Mouse (Mus musculus) hindbrain, postnatal 0 days (tissue): ENCODE data around the gene Slc44a1. TPM values are rescaled to one million over a fixed set of nuclear protein-coding genes. Genes with fewer than 3 reads are reported as not detected.

Experiments
- ATAC-seq: fragments of 200-750 bp; cut with Nextera tagmentation; 2 replicates; pipeline ENCODE4 v1.8.0; 2017; ENCODE audit warnings: mild to moderate bottlenecking, moderate TSS enrichment, moderate library complexity
- DNase-seq: peaks from one replicate; pipeline ENCODE4 v3.0.0-alpha.2; 2015; ENCODE audit warnings: low spot score
- H3K27ac ChIP-seq: fragments of 300-500 bp; sonication (generic); 2 replicates; pipeline ENCODE4 v1.5.1; 2014; ENCODE audit warnings: mild to moderate bottlenecking
- H3K27me3 ChIP-seq: fragments of 300-500 bp; sonication (generic); 2 replicates; pipeline ENCODE4 v1.6.1; 2014; ENCODE audit warnings: low read length, mixed read lengths; ENCODE audit not compliant: insufficient read depth
- H3K36me3 ChIP-seq: fragments of 300-500 bp; sonication (generic); 2 replicates; pipeline ENCODE4 v1.6.1; 2014; ENCODE audit warnings: low read length, mixed read lengths; ENCODE audit not compliant: insufficient read depth
- H3K4me1 ChIP-seq: fragments of 300-500 bp; sonication (generic); 2 replicates; pipeline ENCODE4 v1.6.1; 2014; ENCODE audit warnings: antibody characterized with exemption, low read length, mixed read lengths; ENCODE audit not compliant: insufficient read depth
- H3K4me2 ChIP-seq: fragments of 300-500 bp; sonication (generic); 2 replicates; pipeline ENCODE4 v1.6.1; 2014; ENCODE audit warnings: low read depth, mild to moderate bottlenecking, low read length, moderate library complexity, mixed read lengths
- H3K4me3 ChIP-seq: fragments of 300-500 bp; sonication (generic); 2 replicates; pipeline ENCODE4 v1.5.1; 2014; ENCODE audit warnings: low read length
- H3K9ac ChIP-seq: fragments of 300-500 bp; sonication (generic); replicated peaks from 2 replicates; pipeline ENCODE4 v1.6.1; 2014; ENCODE audit warnings: mild to moderate bottlenecking, low read length, moderate library complexity, mixed read lengths
- H3K9me3 ChIP-seq: fragments of 300-500 bp; sonication (generic); 2 replicates; pipeline ENCODE4 v1.6.1; 2016; ENCODE audit warnings: low read length, mixed read lengths
- CTCF ChIP-seq: IDR thresholded peaks from 2 replicates; pipeline ENCODE4 v1.5.1; 2016; ENCODE audit warnings: antibody characterized with exemption, control low read depth, low read depth
- WGBS: fragments of 180-500 bp; shearing (Covaris S2); extraction: QIAGEN DNeasy Blood & Tissue Kit; methylation state at CpG from one replicate; pipeline ENCODE4 v1.1.7; 2014; 5-methylcytosine and 5-hydroxymethylcytosine counted together
- polyA plus RNA-seq: library from polyadenylated mRNA; unstranded; fragments of >200 nt; fragmentation: Nextera tagmentation; extraction: Ambion mirVana; gene quantifications from 2 replicates; pipeline ENCODE4 v1.2.1, GENCODE M21; 2015
- total RNA-seq: library from RNA; depleted of rRNA; stranded (reverse); fragments of >200 nt; gene quantifications from 2 replicates; pipeline ENCODE4 v1.2.3, GENCODE M21; 2014

Slc44a1 gene
- total and polyA plus RNA-seq, 2 experiments from 2014 or later: 13.6 to 39.4 TPM

GRCm38 (mm10) chr4:53595246-53596062, 155.2 kb downstream of the Slc44a1 start:
- no peak overlapping the region for H3K27ac ChIP-seq

GRCm38 (mm10) chr4:53596063-53596895, 156.1 kb downstream of the Slc44a1 start:
- Histone ChIP-seq H3K4me3 (no peak overlapping the region), H3K9me3 (no peaks in the 10 kb centered on the region), H3K27ac (no peak overlapping the region), H3K4me2 (no peak overlapping the region), H3K4me1 (no peaks in the 10 kb centered on the region), H3K9ac (no peak overlapping the region), H3K36me3 (no peaks in the 10 kb centered on the region), H3K27me3 (no peaks in the 10 kb centered on the region)
- 46% methylated on average over 15 of the region's 15 CpGs for WGBS
- no peak for ATAC-seq
- no peak for DNase-seq
- no peak for TF ChIP-seq CTCF

More at GRCm38 (mm10) chr4:53595246-53596062, 155.2 kb downstream of the Slc44a1 start:
- no peak overlapping the region for H3K9ac ChIP-seq
- H3K4me3 ChIP-seq: no peak overlapping the region
- H3K27me3 ChIP-seq: no peaks in the 10 kb centered on the region
- H3K9me3 ChIP-seq: no peaks in the 10 kb centered on the region
- 0 out of 2 replicates have a peak, but pooled peaks have one; percentile 13 for ATAC-seq
- H3K4me2 ChIP-seq: no peak overlapping the region
- H3K4me1 ChIP-seq: no peaks in the 10 kb centered on the region
- TF ChIP-seq CTCF: no peak
- no peaks in the 10 kb centered on the region for H3K36me3 ChIP-seq
- DNase-seq: peak; percentile 23
- WGBS: 67% methylated on average over 12 of the region's 12 CpGs

- TF ChIP-seq CTCF: peak; percentile 90
- Histone ChIP-seq H3K9me3 (no peaks in the 10 kb centered on the region), H3K4me1 (no peaks in the 10 kb centered on the region), H3K4me3 (no peak overlapping the region), H3K4me2 (no peak overlapping the region), H3K36me3 (no peaks in the 10 kb centered on the region), H3K9ac (no peak overlapping the region), H3K27ac (no peak overlapping the region), H3K27me3 (no peaks in the 10 kb centered on the region)
- DNase-seq: peak; percentile 81
- peak; percentile 62 for ATAC-seq
- WGBS: 46% methylated on average over 6 of the region's 6 CpGs
Observed at GRCm38 (mm10) chr4:53600462-53600861, 160.2 kb downstream of the Slc44a1 start.

- no peak overlapping the region for H3K27ac ChIP-seq
- TF ChIP-seq CTCF: no peak
- H3K36me3 ChIP-seq: no peaks in the 10 kb centered on the region
- no peaks in the 10 kb centered on the region for H3K9me3 ChIP-seq
- H3K4me2 ChIP-seq: no peak overlapping the region
- H3K4me3 ChIP-seq: no peak overlapping the region
- no peak overlapping the region for H3K9ac ChIP-seq
- ATAC-seq (no peak), DNase-seq (no peak)
- no peaks in the 10 kb centered on the region for H3K4me1 ChIP-seq
- 85% methylated on average over 5 of the region's 5 CpGs for WGBS
- H3K27me3 ChIP-seq: no peaks in the 10 kb centered on the region
Observed at GRCm38 (mm10) chr4:53614576-53615225, 174.5 kb downstream of the Slc44a1 start.

GRCm38 (mm10) chr4:53617968-53618367, 177.8 kb downstream of the Slc44a1 start:
- no peak for ATAC-seq
- WGBS: 49% methylated on average over 3 of the region's 3 CpGs

GRCm38 (mm10) chr4:53620104-53620503, 179.9 kb downstream of the Slc44a1 start:
- Histone ChIP-seq H3K4me3 (no peak overlapping the region), H3K4me2 (no peak overlapping the region), H3K9ac (no peak overlapping the region), H3K9me3 (no peaks in the 10 kb centered on the region), H3K4me1 (peaks cover 3% of the 10 kb centered on the region), H3K27me3 (no peaks in the 10 kb centered on the region), H3K27ac (no peak overlapping the region), H3K36me3 (no peaks in the 10 kb centered on the region)
- ATAC-seq (no peak), DNase-seq (no peak)
- WGBS: 88% methylated on average over 6 of the region's 6 CpGs
- no peak for TF ChIP-seq CTCF

More at GRCm38 (mm10) chr4:53617968-53618367, 177.8 kb downstream of the Slc44a1 start:
- Histone ChIP-seq H3K4me1 (no peaks in the 10 kb centered on the region), H3K9me3 (no peaks in the 10 kb centered on the region), H3K4me3 (no peak overlapping the region), H3K9ac (no peak overlapping the region), H3K36me3 (no peaks in the 10 kb centered on the region), H3K27ac (no peak overlapping the region), H3K4me2 (no peak overlapping the region), H3K27me3 (no peaks in the 10 kb centered on the region)
- no peak for TF ChIP-seq CTCF
- no peak for DNase-seq
